Mouse (Mus musculus): Measurements from ENCODE around the gene Crybb3.
A peak's percentile ranks its signal among the peaks of the same experiment; 100 is the strongest.

Crybb3 gene

DNA sequence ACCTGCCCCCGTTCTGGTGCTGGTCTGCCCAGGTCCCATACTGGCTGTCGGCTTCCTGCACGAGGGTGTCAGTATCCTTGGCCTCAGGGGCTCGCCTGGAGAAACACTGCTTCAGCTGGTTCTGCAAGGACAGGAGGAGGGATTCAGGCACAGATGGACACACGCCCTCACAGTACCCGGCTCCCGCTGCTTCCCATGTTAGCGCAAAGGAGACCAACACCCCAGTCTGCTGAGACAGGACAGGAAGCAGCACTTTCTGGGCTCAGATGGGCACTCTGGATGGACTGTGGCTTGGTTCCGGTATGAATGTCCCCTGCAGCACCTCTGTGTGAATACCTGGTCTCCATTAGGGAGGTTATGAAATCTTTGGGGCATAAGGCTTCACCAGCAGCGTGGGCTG, 20.1 kb upstream of the Crybb3 start:
- DNase-seq, result no peak

DNA sequence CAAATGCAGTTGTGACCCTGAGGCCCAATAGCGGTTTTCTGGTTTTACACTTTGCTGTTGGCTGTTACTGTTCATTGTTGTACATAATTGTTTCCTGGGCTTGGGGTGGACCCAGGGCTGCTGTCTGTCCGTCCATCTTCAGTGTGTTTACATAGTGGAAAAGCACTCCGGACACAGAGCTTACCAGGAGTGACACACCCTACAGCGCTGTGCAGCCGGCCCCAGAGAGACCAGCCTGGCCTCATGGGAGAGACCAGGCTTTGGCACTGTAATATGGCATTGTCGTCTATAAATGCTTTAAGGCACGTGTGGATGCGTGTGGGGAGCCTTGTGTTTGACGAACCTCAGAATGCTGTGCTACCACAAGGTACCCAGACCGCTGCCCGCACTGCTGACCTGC, 19.0 kb upstream of the Crybb3 start:
- no peak for DNase-seq

DNA sequence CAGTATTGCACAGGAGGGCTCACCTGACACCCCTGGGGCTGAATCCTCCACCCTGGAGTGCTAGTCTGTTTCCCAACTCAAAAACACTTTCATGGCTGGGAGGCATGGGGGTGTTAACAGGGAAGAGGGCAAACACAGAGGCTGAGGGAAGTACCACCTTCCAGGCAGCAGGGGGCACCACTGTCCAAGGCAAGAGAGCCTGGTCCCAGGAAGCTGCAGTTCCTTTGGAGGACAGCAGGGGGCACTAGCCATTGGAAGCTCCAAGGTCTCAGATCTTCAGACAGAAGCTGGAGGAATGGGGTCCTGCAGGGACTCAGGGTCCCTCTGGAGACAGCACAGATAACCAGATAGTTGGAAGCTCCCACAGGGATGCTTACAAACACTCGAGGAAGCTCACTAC, 18.2 kb upstream of the Crybb3 start:
- DNase-seq, result peak; percentile 73

DNA sequence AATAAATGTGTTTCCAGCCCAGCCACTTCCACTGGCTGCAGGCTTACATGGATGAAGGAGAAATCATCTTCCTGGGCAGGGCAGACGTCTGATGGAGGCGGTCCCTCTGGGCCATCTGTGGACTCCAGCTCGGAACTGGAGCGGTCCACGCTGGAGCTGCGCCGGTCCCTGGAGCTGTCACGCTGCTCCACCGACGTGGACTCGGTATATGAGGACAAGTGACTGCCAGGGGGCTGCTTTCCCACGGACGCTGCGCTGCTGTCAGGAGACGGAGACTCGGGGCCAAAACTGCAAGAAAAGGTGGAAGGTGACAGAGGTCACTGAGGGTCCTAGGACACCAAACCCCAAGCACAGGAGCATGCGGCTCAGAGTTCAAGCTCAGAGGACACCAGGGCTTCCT, 16.2 kb upstream of the Crybb3 start:
- no peak for DNase-seq

DNA sequence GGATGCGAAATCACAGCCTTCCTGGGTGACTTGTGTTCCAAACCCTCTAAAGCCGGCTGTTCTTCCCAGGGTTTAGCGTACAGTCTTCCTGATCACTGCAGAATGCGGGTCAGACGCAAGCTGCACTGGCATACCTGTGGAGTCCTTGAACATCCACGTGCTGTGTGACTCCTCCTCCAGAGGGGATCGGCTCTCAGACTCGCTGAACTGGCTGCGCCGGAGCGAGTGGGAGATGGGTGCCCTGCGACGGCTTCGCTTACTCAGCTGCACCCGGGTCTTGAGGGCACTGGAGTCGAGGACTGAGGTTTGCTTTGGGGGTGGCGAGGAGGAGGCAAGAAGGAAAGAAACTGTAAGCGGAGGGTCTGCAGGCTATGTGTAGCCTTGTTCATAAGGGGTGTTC, 14.1 kb upstream of the Crybb3 start:
- no peak for DNase-seq

DNA sequence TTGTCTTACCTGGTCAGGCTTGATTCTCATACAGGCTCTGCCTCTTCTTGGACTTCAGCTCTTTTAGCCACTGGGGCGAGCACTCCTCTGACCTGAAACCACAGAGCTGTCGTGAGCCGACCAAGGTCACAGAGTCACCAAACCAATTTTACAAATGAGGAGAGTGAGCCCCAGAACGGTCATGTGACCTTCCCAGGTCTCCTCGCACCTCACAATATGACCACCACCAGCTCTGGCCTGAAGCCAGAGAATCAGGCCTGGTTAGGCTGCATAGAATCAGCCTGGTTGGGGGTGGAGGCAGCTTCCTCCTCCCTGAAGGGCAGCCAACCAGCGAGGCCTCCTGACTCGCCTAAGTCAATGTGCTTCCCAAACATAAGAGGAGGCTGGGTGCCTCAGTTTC, 11.0 kb upstream of the Crybb3 start:
- peak; percentile 81 for DNase-seq

DNA sequence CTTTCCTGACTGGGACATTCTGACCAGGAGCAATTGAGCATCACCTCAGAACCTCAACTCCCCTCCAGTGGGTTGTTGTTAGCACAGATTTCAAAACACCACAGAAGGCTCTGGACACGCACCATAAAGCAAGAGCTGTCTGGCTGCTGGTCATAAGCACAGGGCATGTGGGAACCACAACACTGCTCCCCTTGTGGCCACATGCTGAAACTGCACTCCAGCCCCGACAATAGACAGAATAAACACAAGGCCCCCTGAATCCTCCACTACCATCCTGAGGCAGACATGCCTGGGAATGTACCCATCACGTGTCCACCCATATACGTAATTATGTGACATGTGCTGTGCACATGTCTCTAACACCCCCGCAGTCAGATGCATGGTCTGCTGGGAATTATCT, 9.8 kb upstream of the Crybb3 start:
- DNase-seq, result peak; percentile 83

DNA sequence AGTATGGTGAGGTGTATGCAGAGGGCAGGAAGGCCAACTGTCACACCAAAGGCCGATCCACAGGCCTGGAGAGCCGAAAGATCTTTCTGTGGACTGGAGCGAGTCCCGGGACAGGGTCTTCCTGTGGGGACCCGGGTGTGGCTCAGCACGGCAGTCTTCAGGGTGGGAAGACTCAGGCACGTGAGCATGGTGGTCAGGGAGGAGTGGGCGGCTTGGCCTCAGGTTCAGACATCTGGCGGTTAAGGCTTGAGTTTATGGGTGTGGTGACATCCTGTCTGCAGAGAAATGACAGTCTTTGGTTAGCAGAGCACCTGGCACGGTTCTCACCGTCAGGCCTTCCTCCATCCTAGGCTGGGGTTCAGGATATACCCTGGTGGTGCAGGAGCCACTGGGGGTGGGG, 9.4 kb upstream of the Crybb3 start:
- no peak for DNase-seq

DNA sequence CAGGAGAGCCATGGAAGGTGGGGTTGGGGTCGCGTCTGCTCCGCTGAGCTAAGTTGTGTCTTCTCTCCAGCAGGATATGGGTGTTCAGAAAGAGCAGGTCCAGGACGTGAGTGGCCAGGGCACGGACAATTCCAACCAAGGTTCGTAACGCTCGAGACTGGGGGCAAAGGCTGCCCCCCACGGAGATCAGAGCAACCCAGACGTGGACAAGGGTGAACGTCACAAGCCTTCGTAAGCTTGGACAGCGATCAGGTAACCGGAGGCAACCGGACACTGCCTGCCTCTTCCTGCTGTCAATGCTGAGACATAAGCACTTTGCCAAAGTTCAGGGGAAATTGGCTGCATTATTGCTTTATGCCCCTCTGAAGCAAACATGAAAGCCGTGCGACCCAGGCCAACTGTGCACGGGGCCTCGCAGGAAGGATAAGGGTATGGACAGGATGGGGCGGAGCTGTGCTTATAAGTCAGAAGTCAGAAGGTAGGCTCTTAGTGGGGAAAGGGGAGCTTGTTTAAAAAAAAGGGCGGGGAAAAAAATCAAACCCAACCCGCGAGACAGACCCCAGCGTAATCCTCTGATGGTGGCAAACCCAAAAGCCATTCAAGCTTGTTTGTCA, 8.8 kb upstream of the Crybb3 start:
- DNase-seq, result peak; percentile 59

DNA sequence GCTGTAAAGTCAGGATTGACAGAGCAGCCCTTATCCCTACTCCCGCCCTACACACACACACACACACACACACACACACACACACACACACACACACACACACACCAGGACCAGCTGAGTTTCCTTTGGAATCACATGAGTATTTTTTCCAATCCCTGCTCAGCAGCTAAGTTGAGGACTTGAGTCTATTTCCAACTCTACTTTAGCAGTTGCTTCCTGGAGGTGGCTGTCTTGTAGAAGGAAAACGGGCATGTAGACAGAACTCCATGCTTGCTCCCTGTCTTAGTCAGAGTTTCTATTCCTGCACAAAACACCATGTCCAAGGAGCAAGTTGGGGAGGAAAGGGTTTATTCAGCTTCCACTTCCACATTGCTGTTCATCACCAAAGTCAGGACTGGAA, 6.1 kb upstream of the Crybb3 start:
- no peak for DNase-seq

DNA sequence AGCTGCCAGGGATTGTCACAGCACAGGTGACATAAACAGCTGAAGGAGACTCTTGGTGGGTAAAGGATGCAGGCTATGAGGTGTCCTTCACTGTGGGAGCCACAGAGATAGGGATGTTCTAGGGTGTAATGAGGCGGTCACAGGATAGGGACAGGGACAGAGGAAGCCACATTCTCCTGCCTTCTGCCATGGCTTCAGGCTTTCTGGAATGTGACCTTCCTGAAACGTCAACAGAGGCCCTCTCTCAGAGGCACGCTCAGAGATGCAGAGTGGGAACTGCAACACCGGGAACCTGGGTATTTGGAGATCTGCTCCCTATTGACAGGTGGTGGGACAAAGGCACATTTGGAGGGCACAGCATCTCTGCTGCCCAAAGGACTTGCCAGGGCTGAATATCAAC, 5.6 kb upstream of the Crybb3 start:
- DNase-seq, result no peak

DNA sequence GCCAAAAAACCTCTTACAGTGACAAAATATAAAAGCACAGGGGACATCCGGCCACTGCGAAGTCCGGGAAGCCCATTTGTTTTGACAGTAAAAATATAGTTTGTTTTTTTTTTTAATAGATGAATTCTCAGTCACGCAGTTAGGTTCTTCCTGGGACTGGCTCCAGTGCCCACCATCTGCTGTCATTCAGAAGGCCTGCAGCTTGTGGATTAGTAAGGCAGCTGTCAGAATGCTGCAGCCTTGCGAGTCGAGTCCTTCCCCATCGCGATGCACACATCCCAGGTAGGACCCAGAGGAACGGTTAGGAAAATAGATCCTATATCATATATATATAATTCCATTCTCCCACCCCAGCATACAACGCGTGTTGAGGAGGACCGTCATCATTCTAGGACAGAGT, 5.1 kb upstream of the Crybb3 start:
- DNase-seq, result no peak

DNA sequence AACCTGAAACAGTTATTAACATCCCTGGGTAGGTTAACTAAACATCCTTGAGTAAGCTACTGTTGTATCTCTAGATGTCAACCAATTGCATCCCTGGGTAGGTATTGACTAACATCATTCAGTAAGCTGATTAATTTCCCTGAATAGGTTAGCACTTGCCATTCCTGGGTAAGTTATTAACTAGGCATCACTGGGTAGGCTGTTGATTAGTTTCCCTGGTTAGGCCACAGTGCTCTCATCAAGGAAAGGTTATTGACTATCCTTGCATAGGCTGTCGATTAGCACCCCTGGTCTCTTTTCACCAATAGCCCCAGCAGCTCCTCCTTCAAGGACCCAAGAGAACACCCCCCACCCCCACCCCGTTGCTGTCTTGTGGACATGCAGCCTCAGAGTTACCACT, 4.5 kb upstream of the Crybb3 start:
- DNase-seq, result no peak

DNA sequence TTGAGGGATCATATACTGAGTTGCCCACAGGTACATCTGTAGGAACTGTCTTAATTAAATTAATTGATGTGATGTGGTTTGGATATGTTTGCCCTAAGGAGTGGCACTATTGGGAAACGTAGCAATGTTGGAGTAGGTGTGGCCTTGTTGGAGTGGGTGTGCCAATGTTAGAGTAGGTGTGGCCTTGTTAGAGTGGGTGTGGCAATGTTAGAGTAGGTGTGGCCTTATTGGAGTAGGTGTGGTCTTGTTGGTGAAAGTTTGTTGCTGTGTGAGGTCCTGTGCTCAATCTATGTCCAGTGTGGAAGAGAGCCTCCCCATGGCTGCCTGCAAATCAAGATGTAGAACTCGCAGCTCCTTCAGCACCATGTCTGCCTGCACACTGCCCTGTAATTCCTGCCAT, 2.9 kb upstream of the Crybb3 start:
- no peak for DNase-seq

DNA sequence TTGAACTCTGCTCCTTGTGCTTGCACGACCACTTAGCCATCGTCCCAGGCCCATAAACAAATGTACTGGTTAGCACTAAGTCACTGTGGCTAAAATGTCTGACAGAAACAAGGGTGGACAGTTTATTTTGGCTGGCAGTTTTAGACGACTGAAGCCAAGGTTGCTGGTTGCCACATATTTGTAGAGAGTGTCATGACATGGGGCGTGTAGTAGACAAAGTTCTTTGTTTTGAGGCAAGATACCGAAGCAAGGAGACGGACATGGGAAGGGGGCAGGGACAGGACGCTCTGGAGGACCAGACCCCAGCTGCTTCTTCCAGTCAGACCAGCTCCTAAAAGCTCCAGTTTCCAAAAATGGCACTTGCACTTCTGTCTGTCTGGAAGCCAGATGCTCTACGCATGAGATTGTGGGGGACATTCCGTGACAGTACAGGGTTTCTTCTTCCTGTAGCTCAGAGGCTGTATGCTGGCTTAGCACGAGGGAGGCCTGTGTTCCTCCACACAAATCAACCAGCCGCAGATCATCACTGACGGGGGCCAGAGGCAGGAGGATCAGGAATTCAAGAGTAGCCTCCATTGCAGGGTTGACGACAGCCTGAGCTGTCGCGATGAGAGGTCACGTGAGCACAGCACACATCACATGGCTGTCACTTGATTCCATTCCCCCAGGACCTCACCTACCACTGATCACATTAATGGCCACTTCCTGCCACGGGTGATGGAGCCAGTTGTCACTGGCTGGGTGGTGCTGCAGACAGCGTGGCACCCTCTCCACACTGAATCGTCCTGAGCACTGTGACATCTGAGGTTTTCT, 1.2 kb upstream of the Crybb3 start:
- DNase-seq, result no peak

DNA sequence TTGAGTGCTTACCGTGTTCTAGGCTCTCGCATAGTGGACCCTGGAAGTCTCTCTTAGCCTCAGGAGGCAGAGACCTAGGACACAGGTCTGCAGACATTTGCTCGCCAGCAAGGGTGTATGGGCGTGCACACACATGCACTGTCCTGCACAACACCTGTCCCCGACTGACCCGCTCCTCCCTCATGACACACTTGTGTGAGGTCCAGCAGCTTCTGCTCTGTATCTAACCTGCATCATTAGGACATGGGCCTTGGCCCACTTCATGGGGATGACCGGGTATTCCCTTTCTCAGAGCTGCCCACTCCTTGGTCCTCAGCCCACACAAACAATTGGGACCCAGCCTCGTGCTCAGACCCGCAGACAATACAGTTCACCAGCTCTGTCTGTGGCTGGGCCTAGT, 364 bp downstream of the Crybb3 start:
- no peak for DNase-seq

DNA sequence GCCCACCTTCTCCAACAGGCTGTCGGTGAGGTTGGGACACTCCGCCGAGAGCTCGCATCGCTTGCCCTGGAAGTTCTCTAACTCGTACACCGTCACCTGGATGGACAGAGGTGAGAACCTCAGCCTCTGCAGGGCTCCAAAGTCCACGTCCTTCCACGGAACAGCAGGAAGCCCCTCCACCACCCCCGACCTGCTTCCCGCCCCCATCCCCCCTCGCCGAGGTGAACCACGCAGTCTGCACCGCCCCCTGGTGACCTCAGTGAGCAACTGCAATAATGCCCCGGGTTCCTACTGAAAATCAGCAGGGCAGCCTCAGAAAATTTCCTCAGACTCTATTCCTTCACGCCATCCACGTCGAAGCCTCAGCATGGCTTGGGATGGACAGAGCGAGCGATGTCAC, 1.6 kb downstream of the Crybb3 start:
- no peak for DNase-seq

DNA sequence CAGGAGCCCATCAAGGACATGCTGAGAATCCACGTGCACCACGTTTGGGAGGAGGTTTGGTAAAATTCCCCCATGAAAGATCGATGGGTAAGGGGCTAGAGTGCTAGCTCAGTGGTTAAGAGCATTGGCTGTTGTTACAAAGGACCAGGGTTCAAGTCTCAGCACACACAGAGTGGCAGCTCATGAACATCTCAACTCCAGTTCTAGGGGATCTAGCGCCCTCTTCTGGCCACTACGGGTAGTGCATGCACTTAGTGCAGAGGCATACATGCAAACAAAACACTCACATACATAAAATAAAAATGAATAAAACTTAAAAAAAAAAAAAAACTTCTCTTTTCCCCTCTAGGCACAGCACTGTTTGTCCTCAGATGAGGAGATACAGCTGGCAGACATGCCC, 2.7 kb downstream of the Crybb3 start:
- no peak for DNase-seq

DNA sequence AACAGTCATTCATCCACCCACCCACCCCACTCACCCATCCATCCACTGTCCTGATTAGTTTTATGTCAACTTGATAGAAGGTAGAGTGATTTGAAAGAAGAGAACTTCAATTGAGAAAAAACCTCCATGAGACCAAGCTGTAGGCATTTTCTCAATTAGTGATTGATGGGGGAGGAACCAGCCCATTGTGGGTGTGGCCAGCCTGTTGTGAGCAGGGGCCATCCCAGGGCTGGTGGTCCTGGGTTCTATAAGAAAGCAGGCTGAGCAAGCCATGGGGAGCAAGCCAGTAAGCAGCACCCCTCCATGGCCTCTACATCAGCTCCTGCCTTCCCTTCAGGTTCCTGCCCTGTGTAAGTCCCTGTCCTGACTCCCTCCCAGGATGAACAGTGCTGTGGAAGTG, 11.4 kb downstream of the Crybb3 start, which contains the start of gene Crybb2:
TSS of gene Crybb2 (minus strand) at position 101 of the 400 bp plus-strand sequence.
- no peak for DNase-seq

DNA sequence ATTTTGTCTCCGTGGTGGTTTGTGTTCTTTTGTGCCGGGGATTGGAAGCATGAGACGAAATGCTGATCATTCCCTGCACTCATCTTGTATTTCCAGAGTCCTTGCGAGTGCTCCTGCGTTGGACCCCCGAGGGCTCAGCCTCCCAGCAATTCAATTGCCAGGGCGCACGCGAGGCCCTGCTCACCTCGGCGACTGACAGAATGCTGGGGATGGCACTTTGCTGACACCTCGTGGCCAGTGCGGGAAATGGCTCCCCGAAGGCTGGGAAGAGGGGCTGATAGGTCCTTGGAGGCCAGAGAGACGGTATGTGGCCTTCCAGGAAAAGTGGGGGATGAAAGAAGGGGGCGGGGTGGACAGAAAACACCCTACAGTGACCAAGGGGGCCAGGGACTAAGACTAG, 27.1 kb downstream of the Crybb3 start:
- peak; percentile 48 for DNase-seq

DNA sequence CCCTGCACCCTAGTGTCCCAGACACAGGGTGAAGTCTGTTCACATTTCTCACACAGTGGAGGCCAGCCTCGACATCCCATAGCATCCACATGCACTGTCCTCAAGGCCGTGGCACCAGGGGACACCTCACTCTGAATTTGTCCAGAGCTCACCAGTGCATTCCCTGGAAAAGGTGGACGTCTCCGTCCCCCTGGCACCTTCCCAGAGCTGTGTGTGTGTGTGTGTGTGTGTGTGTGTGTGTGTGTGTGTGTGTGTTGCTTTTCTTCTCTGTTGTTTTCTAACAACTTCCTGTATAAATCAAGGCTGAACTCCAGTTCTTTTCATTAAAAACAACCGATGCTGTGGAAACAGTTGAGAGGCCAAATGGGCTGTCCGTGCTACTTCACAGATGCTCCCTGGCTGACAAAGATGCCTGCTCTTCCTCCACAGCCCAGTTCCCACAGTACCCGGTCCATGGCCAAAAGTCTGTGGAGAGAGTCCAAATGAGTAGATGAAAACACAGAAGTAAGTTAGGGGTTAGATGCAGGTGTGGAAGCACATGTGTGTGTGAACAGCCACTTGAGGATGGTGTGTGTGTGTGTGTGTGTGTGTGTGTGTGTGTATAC, 30.7 kb downstream of the Crybb3 start:
- no peak for DNase-seq

DNA sequence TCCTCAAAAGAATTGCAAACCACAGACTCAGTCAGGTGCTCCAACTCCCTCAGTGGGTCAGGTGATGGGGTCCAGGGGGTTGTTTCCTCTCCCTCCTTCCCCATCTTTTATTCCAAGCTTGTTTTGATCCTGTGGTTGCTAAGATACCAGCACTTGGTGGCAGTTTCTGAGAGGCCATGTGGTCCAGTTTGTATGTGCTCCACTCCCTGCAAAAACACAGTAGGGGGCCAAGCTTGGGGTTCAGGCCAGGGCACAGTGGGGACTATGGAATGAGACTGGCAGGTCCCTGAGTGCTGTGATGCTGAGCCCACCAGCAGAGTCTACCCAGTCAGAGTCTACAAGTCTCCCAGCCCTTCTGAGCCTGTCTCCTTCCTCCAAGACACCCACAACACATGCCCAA, 31.5 kb downstream of the Crybb3 start:
- peak; percentile 6 for DNase-seq

DNA sequence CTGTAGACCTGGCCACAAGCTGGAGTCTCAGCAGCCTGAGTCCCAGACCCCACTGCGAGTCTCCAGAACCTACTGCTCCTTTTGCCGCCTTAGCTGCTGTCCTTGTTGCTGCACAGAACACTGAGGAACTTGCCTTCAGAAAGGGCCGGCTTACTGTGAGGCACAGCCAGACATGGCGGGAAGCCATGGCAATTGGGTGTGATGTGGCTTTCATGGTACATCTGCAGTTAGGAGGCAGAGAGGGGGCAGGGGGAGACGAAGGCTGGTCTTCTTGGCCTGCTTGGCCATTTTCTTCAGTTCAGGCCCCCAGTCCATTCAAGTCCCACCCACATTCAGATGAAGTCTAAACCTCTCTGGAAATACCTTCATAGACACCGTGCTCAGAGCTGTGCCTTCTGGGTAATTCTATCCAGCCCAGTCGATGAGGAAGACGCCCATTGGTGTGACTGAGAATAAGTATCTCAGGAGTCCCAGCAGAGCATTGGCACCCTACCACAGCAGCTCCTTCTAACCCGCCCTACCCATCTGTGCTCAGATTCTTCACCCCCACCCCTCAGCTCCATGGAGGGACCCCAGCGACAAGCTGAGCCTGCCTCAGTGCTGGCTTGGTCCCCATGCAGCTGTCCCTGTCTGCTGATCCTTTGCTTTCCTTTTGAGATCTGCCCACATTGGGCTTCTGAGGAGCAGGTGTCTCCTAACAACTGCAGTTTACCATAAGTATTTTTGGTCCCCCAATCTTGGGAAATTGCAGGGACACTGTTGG, 35.7 kb downstream of the Crybb3 start:
- no peak for DNase-seq

DNA sequence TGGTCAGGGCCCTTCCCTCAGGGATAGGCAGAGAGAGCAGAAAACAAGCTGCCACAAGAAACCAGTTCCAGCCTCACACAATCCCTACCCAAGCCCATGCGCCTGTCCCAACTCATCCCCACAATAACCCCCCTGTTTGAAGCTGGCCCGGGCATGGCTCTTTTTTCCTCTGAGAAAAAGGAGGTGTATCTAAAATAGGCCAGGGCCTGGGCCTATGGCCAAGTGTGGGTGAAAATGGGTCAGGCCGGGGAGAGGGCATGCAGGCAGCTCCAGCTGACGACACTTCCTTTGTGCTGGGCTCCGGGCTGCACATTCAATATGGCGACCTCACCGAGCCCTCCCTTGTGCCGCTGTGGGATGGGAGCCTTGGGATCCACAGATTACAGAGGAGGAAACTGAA, 37.9 kb downstream of the Crybb3 start:
- DNase-seq, result no peak

Measured in kidney, adult 11 months (tissue).